Mouse (Mus musculus) stomach, postnatal 0 days (tissue): Measurements from ENCODE around the gene Nr2f6.

Experiments used
- CTCF ChIP-seq: IDR thresholded peaks from 2 replicates; pipeline ENCODE4 v1.5.1; 2016; ENCODE audit warnings: antibody characterized with exemption, low read depth, mild to moderate bottlenecking, moderate library complexity
- EP300 ChIP-seq: optimal IDR thresholded peaks from 2 replicates; pipeline ENCODE3; 2016; ENCODE audit warnings: antibody characterized with exemption

- TF ChIP-seq CTCF (no peak), EP300 (no peak)
Measured at GRCm38 (mm10) chr8:71379512-71380075, 2.2 kb downstream of the Nr2f6 start.
